Mouse (Mus musculus): ENCODE measurements around the gene 4930430A15Rik. TPM values are rescaled to one million over a fixed set of nuclear protein-coding genes. Genes with fewer than 3 reads are reported as not detected.

Gene 4930430A15Rik
- not detected for total RNA-seq (2021)
- long read RNA-seq, experiment 1: 0 reads
- long read RNA-seq, experiment 2: 0 reads

GRCm38 (mm10) chr2:111229502-111229901 is at the start of gene 4930430A15Rik:
Gene 4930430A15Rik, minus strand, starts transcription at chr2:111229602.
- DNase-seq: no peak

GRCm38 (mm10) chr2:111274006-111274405 is 44.6 kb upstream of the 4930430A15Rik start, which contains the start of gene Olfr1277:
Gene Olfr1277, minus strand, starts transcription at chr2:111274106.
- no peak for DNase-seq

DNA sequence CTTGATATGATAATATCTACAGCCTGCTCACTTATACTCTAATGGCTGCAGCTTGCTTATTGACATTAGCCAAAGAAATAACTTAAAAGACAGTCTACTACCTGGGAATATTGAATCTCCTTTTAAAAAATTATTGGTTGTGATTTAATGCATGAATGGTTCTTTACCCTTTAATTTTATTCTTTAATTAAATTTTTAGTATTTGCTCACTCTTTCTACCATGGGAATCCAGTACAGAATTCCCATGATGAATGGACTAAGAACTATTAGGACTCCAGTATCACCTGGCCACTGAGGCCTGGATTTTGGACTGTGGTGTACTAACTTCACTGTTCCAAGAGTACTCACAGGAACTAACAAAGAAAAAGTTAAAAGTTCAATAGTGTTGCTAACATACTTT is 24.8 kb upstream of the 4930430A15Rik start, which contains the start of gene Olfr1276:
Gene Olfr1276 (plus strand): TSS at position 301 of the 400 bp plus-strand sequence.
- no peak for DNase-seq

DNA sequence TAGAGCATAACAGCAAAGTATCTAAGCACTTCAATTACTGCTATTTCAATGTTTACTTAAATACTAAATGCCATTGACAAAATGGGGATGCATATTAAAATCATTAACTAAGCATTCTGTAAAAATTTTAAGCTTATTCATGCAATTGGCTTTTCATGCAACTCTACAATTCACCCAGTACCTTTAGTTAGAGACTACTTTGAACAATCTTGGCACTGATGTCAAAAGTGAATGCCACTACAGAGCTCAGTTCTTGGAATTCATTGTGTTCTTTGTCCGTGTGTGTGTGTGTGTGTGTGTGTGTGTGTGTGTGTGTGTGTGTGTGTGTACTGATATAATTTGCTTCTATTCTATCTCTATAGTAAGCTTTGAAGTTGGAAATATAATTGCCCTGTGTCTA is 5.8 kb upstream of the 4930430A15Rik start, which contains the start of gene Olfr1275:
Gene Olfr1275 (minus strand): TSS at position 101 of the 400 bp plus-strand sequence.
- no peak for DNase-seq

DNA sequence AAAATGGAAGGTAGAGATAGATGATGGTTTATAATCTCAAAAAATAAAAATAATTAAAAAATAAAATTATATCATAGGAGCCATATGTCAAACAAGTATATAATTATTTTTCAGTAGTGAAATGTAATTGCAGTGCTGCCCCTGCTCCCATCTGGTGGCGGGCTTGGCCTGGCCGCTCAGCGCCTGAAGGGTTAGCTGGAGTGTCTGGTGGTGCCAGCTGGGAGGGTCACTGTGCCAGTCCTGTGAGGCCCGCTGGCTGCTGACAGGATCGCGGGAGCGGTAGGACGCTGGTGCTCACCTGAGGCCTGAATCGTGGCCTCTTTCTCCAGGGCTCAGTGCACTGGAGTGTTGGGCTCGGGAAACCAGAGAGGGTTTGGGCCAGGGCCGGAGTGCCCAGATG is 47.3 kb downstream of the 4930430A15Rik start:
- DNase-seq: no peak

- DNase-seq: no peak
Measured at GRCm38 (mm10) chr2:111152836-111153235, 76.6 kb downstream of the 4930430A15Rik start, which contains the start of gene Gm15130. Gene Gm15130, minus strand, starts transcription at chr2:111152936.

DNA sequence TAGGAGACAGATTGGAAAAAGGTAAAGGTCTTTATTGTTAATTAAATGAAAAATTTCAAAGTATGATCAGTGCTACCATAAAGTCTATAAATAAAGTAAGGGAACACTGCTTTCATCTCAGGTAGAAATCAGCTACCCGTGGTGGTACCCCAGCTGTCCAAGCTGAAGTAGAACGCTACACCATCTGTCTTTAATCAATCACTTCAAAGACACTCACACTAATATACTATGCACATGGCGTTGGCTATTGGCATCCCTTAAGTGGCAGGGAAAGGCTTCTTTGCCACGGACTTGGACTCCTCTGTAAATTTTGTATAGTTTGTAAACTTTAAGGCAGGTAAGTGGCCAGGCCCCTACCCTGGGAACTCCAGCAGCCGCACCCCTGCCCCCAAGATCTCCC is 93.7 kb downstream of the 4930430A15Rik start:
- no peak for DNase-seq

Other genes starting within 250 kb of the 4930430A15Rik start
- gene Gm13941, start 123.6 kb downstream of the 4930430A15Rik start, total RNA-seq (2021): not detected
- gene Gm15130, start 76.7 kb downstream of the 4930430A15Rik start, total RNA-seq (2021): not detected
- gene Olfr1275, start 5.7 kb upstream of the 4930430A15Rik start, total RNA-seq (2021): not detected
- not detected for gene Olfr1276, start 24.9 kb upstream of the 4930430A15Rik start, total RNA-seq (2021)
- not detected for gene Olfr1277, start 44.5 kb upstream of the 4930430A15Rik start, total RNA-seq (2021)
- not detected for gene Olfr1278, start 60.5 kb upstream of the 4930430A15Rik start, total RNA-seq (2021)
- gene Olfr1279, start 71.0 kb upstream of the 4930430A15Rik start, total RNA-seq (2021): not detected
- not detected for gene Olfr1280, start 84.4 kb upstream of the 4930430A15Rik start, total RNA-seq (2021)
- gene Olfr1281, start 96.9 kb upstream of the 4930430A15Rik start, total RNA-seq (2021): not detected
- not detected for gene Olfr1282, start 106.5 kb upstream of the 4930430A15Rik start, total RNA-seq (2021)
- gene Olfr1283, start 137.2 kb upstream of the 4930430A15Rik start, total RNA-seq (2021): not detected
- not detected for gene Olfr1284, start 145.9 kb upstream of the 4930430A15Rik start, total RNA-seq (2021)
- not detected for gene Olfr1286, start 193.5 kb upstream of the 4930430A15Rik start, total RNA-seq (2021)
- not detected for gene Olfr1287, start 219.5 kb upstream of the 4930430A15Rik start, total RNA-seq (2021)
- not detected for gene Olfr1288, start 244.5 kb upstream of the 4930430A15Rik start, total RNA-seq (2021)